Mouse (Mus musculus) CH12.LX (cell line): ENCODE data around the gene Esrra. TPM values are rescaled to one million over a fixed set of nuclear protein-coding genes. Genes with fewer than 3 reads are reported as not detected.

ENCODE experiments used
- DNase-seq: peaks from one replicate; pipeline ENCODE4 v3.0.0-alpha.2; 2013; ENCODE audit errors: extremely low read depth
- H3K27ac ChIP-seq: 2 replicates; pipeline ENCODE4 v1.5.1; 2012; ENCODE audit warnings: low read depth, mild to moderate bottlenecking, control low read depth, moderate library complexity; ENCODE audit not compliant: insufficient read depth
- H3K27me3 ChIP-seq: replicated peaks from 2 replicates; pipeline ENCODE3; 2012; ENCODE audit warnings: inconsistent platforms
- H3K36me3 ChIP-seq, 2 experiments: replicated peaks in 1 of 2; 2 replicates each; pipeline versions ENCODE3 to v1.6.1; 2012; ENCODE audit warnings: inconsistent platforms in 1 of 2, low read length in 1 of 2, mild to moderate bottlenecking in 1 of 2, mixed read lengths in 1 of 2, moderate library complexity in 1 of 2; ENCODE audit not compliant: control insufficient read depth in 1 of 2, insufficient read depth in 1 of 2
- H3K4me1 ChIP-seq, 2 experiments: 2 replicates each; pipeline ENCODE4 v1.6.1; 2012; ENCODE audit warnings: inconsistent platforms in 1 of 2, moderate library complexity in 1 of 2; ENCODE audit not compliant: insufficient read depth in 2 of 2, control insufficient read depth in 1 of 2
- H3K4me2 ChIP-seq: 2 replicates; pipeline ENCODE4 v1.6.1; 2012; ENCODE audit warnings: low read depth, mild to moderate bottlenecking, control low read depth; ENCODE audit not compliant: poor library complexity, insufficient read depth, severe bottlenecking
- H3K4me3 ChIP-seq, 3 experiments: fragments of 150-350 bp in 1 of 3; sonication (generic) in 1 of 3; replicated peaks in 1 of 3; 2 replicates each; pipeline versions ENCODE3 to v1.5.1; 2011 to 2012; ENCODE audit warnings: low read depth in 2 of 3, low read length in 2 of 3, mild to moderate bottlenecking in 2 of 3, moderate library complexity in 2 of 3, control low read depth in 1 of 3, improper control_type of control experiment in 1 of 3, inconsistent platforms in 1 of 3, mixed read lengths in 1 of 3; ENCODE audit not compliant: poor library complexity in 1 of 3
- H3K79me2 ChIP-seq: replicated peaks from 2 replicates; pipeline ENCODE4 v1.6.1; 2012; ENCODE audit warnings: mild to moderate bottlenecking, moderate library complexity; ENCODE audit not compliant: control insufficient read depth, poor library complexity, insufficient read depth, severe bottlenecking; ENCODE audit errors: extremely low read depth
- H3K9ac ChIP-seq: 2 replicates; pipeline ENCODE4 v1.6.1; 2012; ENCODE audit warnings: low read depth, mild to moderate bottlenecking, control low read depth, moderate library complexity; ENCODE audit not compliant: insufficient read depth
- H3K9me3 ChIP-seq: replicated peaks from 2 replicates; pipeline ENCODE3; 2012; ENCODE audit warnings: low read length, inconsistent platforms, mixed read lengths
- CHD1 ChIP-seq: IDR thresholded peaks from 2 replicates; pipeline ENCODE4 v1.6.1; 2012; ENCODE audit warnings: low read depth, low read length, improper control_type of control experiment, inconsistent platforms
- CHD2 ChIP-seq: IDR thresholded peaks from 2 replicates; pipeline ENCODE4 v1.6.1; 2011; ENCODE audit warnings: low read length, improper control_type of control experiment
- ETS1 ChIP-seq: conservative IDR thresholded peaks from 2 replicates; pipeline ENCODE4 v1.6.1; 2012; ENCODE audit warnings: low read depth, mild to moderate bottlenecking, inconsistent platforms, low read length, improper control_type of control experiment, moderate library complexity
- IRF4 ChIP-seq: IDR thresholded peaks from 2 replicates; pipeline ENCODE4 v1.6.1; 2014; ENCODE audit warnings: low read depth, mild to moderate bottlenecking, inconsistent platforms, low read length, improper control_type of control experiment
- KAT2A ChIP-seq: IDR thresholded peaks from 2 replicates; pipeline ENCODE4 v1.6.1; 2012; ENCODE audit warnings: low read length, improper control_type of control experiment, inconsistent platforms; ENCODE audit not compliant: insufficient replicate concordance
- MAFK ChIP-seq: IDR thresholded peaks from 2 replicates; pipeline ENCODE4 v1.6.1; 2011; ENCODE audit warnings: low read length, improper control_type of control experiment; ENCODE audit not compliant: insufficient replicate concordance
- MAX ChIP-seq: IDR thresholded peaks from 2 replicates; pipeline ENCODE4 v1.6.1; 2011; ENCODE audit warnings: low read length, improper control_type of control experiment
- MAZ ChIP-seq: IDR thresholded peaks from 2 replicates; pipeline ENCODE4 v1.6.1; 2012; ENCODE audit warnings: low read depth, mild to moderate bottlenecking, inconsistent platforms, low read length, improper control_type of control experiment, moderate library complexity
- MEF2A ChIP-seq: IDR thresholded peaks from 2 replicates; pipeline ENCODE4 v1.6.1; 2014; ENCODE audit warnings: low read depth, mild to moderate bottlenecking, inconsistent platforms, low read length, improper control_type of control experiment, borderline replicate concordance
- MXI1 ChIP-seq: IDR thresholded peaks from 2 replicates; pipeline ENCODE4 v1.6.1; 2011; ENCODE audit warnings: mild to moderate bottlenecking, low read depth, low read length, improper control_type of control experiment
- MYC ChIP-seq: IDR thresholded peaks from 2 replicates; pipeline ENCODE4 v1.6.1; 2011; ENCODE audit warnings: low read depth, mild to moderate bottlenecking, improper control_type of control experiment, low read length
- NRF1 ChIP-seq: IDR thresholded peaks from 2 replicates; pipeline ENCODE4 v1.6.1; 2014; ENCODE audit warnings: low read depth, mild to moderate bottlenecking, inconsistent platforms, low read length, improper control_type of control experiment, moderate library complexity
- PAX5 ChIP-seq: IDR thresholded peaks from 2 replicates; pipeline ENCODE4 v1.6.1; 2012; ENCODE audit warnings: low read length, inconsistent platforms, mixed read lengths
- RAD21 ChIP-seq: IDR thresholded peaks from 2 replicates; pipeline ENCODE4 v1.6.1; 2011; ENCODE audit warnings: low read depth, mild to moderate bottlenecking, low read length, improper control_type of control experiment, moderate library complexity
- RCOR1 ChIP-seq: conservative IDR thresholded peaks from 2 replicates; pipeline ENCODE4 v1.6.1; 2012; ENCODE audit warnings: low read depth, mild to moderate bottlenecking, inconsistent platforms, low read length, improper control_type of control experiment
- SIN3A ChIP-seq: IDR thresholded peaks from 2 replicates; pipeline ENCODE4 v1.6.1; 2012; ENCODE audit warnings: low read length, improper control_type of control experiment, inconsistent platforms
- UBTF ChIP-seq: IDR thresholded peaks from 2 replicates; pipeline ENCODE4 v1.6.1; 2012; ENCODE audit warnings: low read depth, mild to moderate bottlenecking, inconsistent platforms, low read length, improper control_type of control experiment, moderate library complexity
- USF2 ChIP-seq: conservative IDR thresholded peaks from 2 replicates; pipeline ENCODE4 v1.6.1; 2011; ENCODE audit warnings: low read depth, low read length, improper control_type of control experiment
- ZC3H11A ChIP-seq: IDR thresholded peaks from 2 replicates; pipeline ENCODE4 v1.6.1; 2012; ENCODE audit warnings: low read depth, mild to moderate bottlenecking, inconsistent platforms, low read length, improper control_type of control experiment
- ZKSCAN1 ChIP-seq: IDR thresholded peaks from 2 replicates; pipeline ENCODE4 v1.6.1; 2012; ENCODE audit warnings: low read depth, inconsistent platforms, low read length, improper control_type of control experiment, borderline replicate concordance
- ZMIZ1 ChIP-seq: IDR thresholded peaks from 2 replicates; pipeline ENCODE4 v1.6.1; 2012; ENCODE audit warnings: low read depth, mild to moderate bottlenecking, inconsistent platforms, low read length, improper control_type of control experiment
- dilution Hi-C: fragments of 300-500 bp; cut with MboI; formaldehyde crosslinking; loops from 2 replicates; pipeline ENCODE4 v1.14.3; 2020; ENCODE audit warnings: low sequenced_read_pairs; ENCODE audit not compliant: extremely low pct_unique_long_range_greater_than_20kb, extremely low pct_ligation_motif_present
- in situ Hi-C: fragments of 300-500 bp; cut with MboI; formaldehyde crosslinking; loops from 3 replicates; pipeline ENCODE4 v1.14.3; 2019; ENCODE audit warnings: low sequenced_read_pairs, low pct_ligation_motif_present, low pct_unique_long_range_greater_than_20kb, mixed read lengths
- polyA plus RNA-seq: library from polyadenylated mRNA; unstranded; fragments of >175 nt; gene quantifications from 2 replicates; pipeline ENCODE4 v1.2.1, GENCODE M21; 2012; ENCODE audit warnings: low read depth; ENCODE audit not compliant: insufficient read length
- total RNA-seq, 2 experiments: library from RNA; depleted of rRNA; stranded (reverse); fragments of 300-350 nt in 1 of 2; fragments of >200 nt in 1 of 2; gene quantifications; 2 replicates each; pipeline ENCODE4 v1.2.3; 2012 to 2014

Gene Esrra
- total and polyA plus RNA-seq, 3 experiments, result 13.6 to 28.7 (median 15.6) TPM

DNA sequence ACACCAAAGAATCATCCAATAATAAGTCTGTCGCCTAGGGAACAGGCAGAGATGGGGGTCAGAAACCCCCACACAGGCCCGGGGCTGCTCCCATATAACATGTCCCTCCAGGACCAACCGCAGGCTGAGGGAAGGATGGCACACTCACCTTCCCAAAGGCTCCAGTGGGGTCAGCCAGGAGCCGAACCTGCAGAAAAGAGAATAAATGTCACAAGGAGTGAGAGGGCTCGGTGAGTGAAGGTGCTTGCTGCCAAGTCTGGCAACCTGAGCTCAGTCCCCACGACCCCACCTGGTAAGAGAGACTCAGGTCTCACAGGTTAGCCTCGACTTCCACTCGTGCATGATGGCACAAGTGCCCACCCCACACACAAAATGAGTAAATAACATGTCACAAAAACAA lies 14.5 kb downstream of the Esrra start:
- Histone ChIP-seq H3K79me2 (peaks cover 21% of the 10 kb centered on the region), H3K4me3 (no peak overlapping the region), H3K27me3 (no peaks in the 10 kb centered on the region), H3K36me3 (peaks cover 26 to 56% of the 10 kb centered on the region in 2 experiments), H3K27ac (no peak overlapping the region), H3K9me3 (no peaks in the 10 kb centered on the region), H3K4me2 (no peak overlapping the region), H3K9ac (no peak overlapping the region), H3K4me1 (peaks cover 10 to 29% of the 10 kb centered on the region in 2 experiments; a peak in 3 of 4 replicates)
- no peak for DNase-seq
- dilution Hi-C loops (no loop called here), in situ Hi-C loops (no loop called here)
- TF ChIP-seq ETS1, result no peak
- TF ChIP-seq UBTF, result no peak

DNA sequence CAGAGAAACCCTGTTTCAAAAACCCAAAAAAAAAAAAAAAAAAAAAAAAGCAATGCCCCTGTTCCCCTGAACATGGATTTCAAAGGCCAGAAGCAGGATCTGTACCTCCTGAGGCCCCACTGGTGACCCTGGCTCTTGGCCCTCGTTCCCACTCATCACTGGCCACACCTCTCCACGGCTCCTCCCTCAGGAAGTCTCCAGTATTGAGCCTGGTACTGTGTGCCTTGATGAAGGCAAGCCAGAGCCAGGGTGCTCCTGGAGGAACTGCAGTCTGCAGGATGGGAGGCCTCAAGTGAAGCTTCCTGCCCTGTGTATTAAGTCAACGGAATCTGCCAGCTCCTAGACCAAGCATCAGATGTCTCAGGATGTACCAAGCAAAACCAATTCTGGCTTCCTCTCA lies 15.4 kb downstream of the Esrra start:
- Histone ChIP-seq H3K4me3 (no peak overlapping the region), H3K36me3 (peaks cover 17 to 49% of the 10 kb centered on the region in 2 experiments), H3K4me1 (peaks cover 4 to 21% of the 10 kb centered on the region in 2 experiments; a peak in 3 of 4 replicates), H3K79me2 (peaks cover 21% of the 10 kb centered on the region), H3K27me3 (no peaks in the 10 kb centered on the region), H3K9me3 (no peaks in the 10 kb centered on the region), H3K4me2 (no peak overlapping the region), H3K27ac (no peak overlapping the region), H3K9ac (no peak overlapping the region)
- dilution Hi-C loops, result no loop called here
- in situ Hi-C loops, result no loop called here
- TF ChIP-seq CHD1, result no peak
- no peak for TF ChIP-seq MYC
- no peak for TF ChIP-seq ETS1
- TF ChIP-seq MAZ, result no peak
- TF ChIP-seq SIN3A, result no peak
- no peak for TF ChIP-seq RAD21
- no peak for TF ChIP-seq ZKSCAN1
- no peak for TF ChIP-seq NRF1
- no peak for TF ChIP-seq KAT2A
- TF ChIP-seq MXI1, result no peak
- TF ChIP-seq IRF4, result no peak
- TF ChIP-seq RCOR1, result no peak
- no peak for TF ChIP-seq ZC3H11A
- TF ChIP-seq MAX, result no peak
- TF ChIP-seq MAFK, result no peak
- no peak for TF ChIP-seq ZMIZ1
- TF ChIP-seq PAX5, result no peak
- TF ChIP-seq CHD2, result no peak
- TF ChIP-seq USF2, result no peak
- TF ChIP-seq MEF2A, result no peak
- no peak for DNase-seq
